Mouse (Mus musculus) MEL (cell line): Measurements from ENCODE around the gene Sfn. TPM values are rescaled to one million over a fixed set of nuclear protein-coding genes. Genes with fewer than 3 reads are reported as not detected.

ENCODE experiments used
- DNase-seq: peaks from one replicate; pipeline ENCODE4 v3.0.0; 2011; ENCODE audit warnings: low read depth, low spot score
- H3K27ac ChIP-seq: 2 replicates; pipeline ENCODE4 v1.5.1; 2012; ENCODE audit warnings: low read depth, mild to moderate bottlenecking, control low read depth, low read length, moderate library complexity; ENCODE audit not compliant: control insufficient read depth
- H3K27me3 ChIP-seq, 2 experiments: fragments of 150-350 bp in 1 of 2; sonication (generic) in 1 of 2; 2 replicates each; pipeline ENCODE4 v1.6.1; 2012; ENCODE audit warnings: low read length in 2 of 2, mild to moderate bottlenecking in 2 of 2, improper control_type of control experiment in 1 of 2, moderate library complexity in 1 of 2; ENCODE audit not compliant: insufficient read depth in 2 of 2, control insufficient read depth in 1 of 2
- H3K36me3 ChIP-seq, 2 experiments: 2 replicates each; pipeline ENCODE4 v1.6.1; 2012 to 2014; ENCODE audit warnings: low read length in 2 of 2, improper control_type of control experiment in 1 of 2, inconsistent platforms in 1 of 2, mild to moderate bottlenecking in 1 of 2; ENCODE audit not compliant: insufficient read depth in 2 of 2, control insufficient read depth in 1 of 2
- H3K4me1 ChIP-seq, 2 experiments: fragments of 150-350 bp in 1 of 2; sonication (generic) in 1 of 2; 2 replicates each; pipeline ENCODE4 v1.6.1; 2012; ENCODE audit warnings: low read length in 2 of 2, improper control_type of control experiment in 1 of 2, mild to moderate bottlenecking in 1 of 2; ENCODE audit not compliant: insufficient read depth in 2 of 2, control insufficient read depth in 1 of 2
- H3K4me3 ChIP-seq, 2 experiments: fragments of 150-350 bp in 1 of 2; sonication (generic) in 1 of 2; 2 replicates each; pipeline ENCODE4 v1.5.1; 2012; ENCODE audit warnings: low read depth in 2 of 2, low read length in 2 of 2, mild to moderate bottlenecking in 2 of 2, moderate library complexity in 2 of 2, control low read depth in 1 of 2, improper control_type of control experiment in 1 of 2; ENCODE audit not compliant: control insufficient read depth in 1 of 2, insufficient read depth in 1 of 2
- H3K79me2 ChIP-seq: 2 replicates; pipeline ENCODE4 v1.6.1; 2012; ENCODE audit warnings: mild to moderate bottlenecking, low read length, moderate library complexity; ENCODE audit not compliant: control insufficient read depth, poor library complexity, insufficient read depth
- H3K9ac ChIP-seq: 2 replicates; pipeline ENCODE4 v1.6.1; 2012; ENCODE audit warnings: low read depth, mild to moderate bottlenecking, control low read depth, low read length, moderate library complexity; ENCODE audit not compliant: control insufficient read depth, poor library complexity, severe bottlenecking
- H3K9me3 ChIP-seq: fragments of 150-350 bp; sonication (generic); replicated peaks from 2 replicates; pipeline ENCODE4 v1.6.1; 2012; ENCODE audit warnings: mild to moderate bottlenecking, low read length, improper control_type of control experiment, moderate library complexity; ENCODE audit not compliant: insufficient read depth
- BHLHE40 ChIP-seq: IDR thresholded peaks from 2 replicates; pipeline ENCODE4 v1.6.1; 2012; ENCODE audit warnings: low read depth, mild to moderate bottlenecking, inconsistent platforms, low read length, improper control_type of control experiment, borderline replicate concordance
- E2F4 ChIP-seq: IDR thresholded peaks from 2 replicates; pipeline ENCODE4 v1.6.1; 2011; ENCODE audit warnings: low read depth, low read length, improper control_type of control experiment, borderline replicate concordance
- ELF1 ChIP-seq: IDR thresholded peaks from 2 replicates; pipeline ENCODE4 v1.6.1; 2014; ENCODE audit warnings: low read depth, mild to moderate bottlenecking, inconsistent platforms, low read length, improper control_type of control experiment, moderate library complexity
- EP300 ChIP-seq, 2 experiments: IDR thresholded peaks; 2 replicates each; pipeline ENCODE4 v1.6.1; 2011; ENCODE audit warnings: improper control_type of control experiment in 2 of 2, low read length in 2 of 2, low read depth in 1 of 2, mild to moderate bottlenecking in 1 of 2
- GABPA ChIP-seq: IDR thresholded peaks from 2 replicates; pipeline ENCODE4 v1.6.1; 2012; ENCODE audit warnings: low read depth, mild to moderate bottlenecking, inconsistent platforms, low read length, improper control_type of control experiment, moderate library complexity
- GATA1 ChIP-seq: IDR thresholded peaks from 2 replicates; pipeline ENCODE4 v1.6.1; 2011; ENCODE audit warnings: low read depth, low read length, improper control_type of control experiment
- HCFC1 ChIP-seq: IDR thresholded peaks from 2 replicates; pipeline ENCODE4 v1.6.1; 2012; ENCODE audit warnings: low read depth, mild to moderate bottlenecking, inconsistent platforms, low read length, improper control_type of control experiment, moderate library complexity
- MAX ChIP-seq: IDR thresholded peaks from 2 replicates; pipeline ENCODE4 v1.6.1; 2011; ENCODE audit warnings: low read length, improper control_type of control experiment
- MAZ ChIP-seq: IDR thresholded peaks from 2 replicates; pipeline ENCODE4 v1.6.1; 2012; ENCODE audit warnings: low read depth, mild to moderate bottlenecking, inconsistent platforms, low read length, improper control_type of control experiment
- MXI1 ChIP-seq: IDR thresholded peaks from 2 replicates; pipeline ENCODE4 v1.6.1; 2011; ENCODE audit warnings: mild to moderate bottlenecking, low read depth, low read length, improper control_type of control experiment
- NELFE ChIP-seq: IDR thresholded peaks from 2 replicates; pipeline ENCODE4 v1.6.1; 2011; ENCODE audit warnings: low read depth, low read length, improper control_type of control experiment
- NRF1 ChIP-seq: IDR thresholded peaks from 2 replicates; pipeline ENCODE4 v1.6.1; 2014; ENCODE audit warnings: low read depth, mild to moderate bottlenecking, inconsistent platforms, low read length, improper control_type of control experiment, moderate library complexity; ENCODE audit not compliant: poor library complexity, insufficient read depth, severe bottlenecking
- POLR2A ChIP-seq, 2 experiments: IDR thresholded peaks; 2 replicates each; pipeline ENCODE4 v1.6.1; 2011 to 2012; ENCODE audit warnings: low read length in 2 of 2, mild to moderate bottlenecking in 2 of 2, control low read depth in 1 of 2, improper control_type of control experiment in 1 of 2, low read depth in 1 of 2, moderate library complexity in 1 of 2; ENCODE audit not compliant: control insufficient read depth in 1 of 2, insufficient read depth in 1 of 2, poor library complexity in 1 of 2
- SMC3 ChIP-seq: IDR thresholded peaks from 2 replicates; pipeline ENCODE4 v1.6.1; 2011; ENCODE audit warnings: low read depth, low read length, improper control_type of control experiment
- TAL1 ChIP-seq: IDR thresholded peaks from 2 replicates; pipeline ENCODE4 v1.6.1; 2012; ENCODE audit warnings: mild to moderate bottlenecking, inconsistent platforms, low read length, moderate library complexity, mixed read lengths
- TBP ChIP-seq: IDR thresholded peaks from 2 replicates; pipeline ENCODE4 v1.8.0; 2011; ENCODE audit warnings: low read depth, low read length, improper control_type of control experiment
- TCF12 ChIP-seq: IDR thresholded peaks from 2 replicates; pipeline ENCODE4 v1.6.1; 2014; ENCODE audit warnings: low read depth, mild to moderate bottlenecking, inconsistent platforms, low read length, improper control_type of control experiment, moderate library complexity
- UBTF ChIP-seq: IDR thresholded peaks from 2 replicates; pipeline ENCODE4 v1.6.1; 2012; ENCODE audit warnings: low read depth, mild to moderate bottlenecking, inconsistent platforms, low read length, improper control_type of control experiment, moderate library complexity, borderline replicate concordance; ENCODE audit not compliant: insufficient read depth
- USF2 ChIP-seq, 2 experiments: IDR thresholded peaks; 2 replicates each; pipeline ENCODE4 v1.6.1; 2011 to 2012; ENCODE audit warnings: improper control_type of control experiment in 2 of 2, low read length in 2 of 2, borderline replicate concordance in 1 of 2, inconsistent platforms in 1 of 2, low read depth in 1 of 2, mild to moderate bottlenecking in 1 of 2; ENCODE audit not compliant: insufficient read depth in 1 of 2
- polyA plus RNA-seq, 2 experiments: library from polyadenylated mRNA; stranded (reverse) in 1 of 2; unstranded in 1 of 2; fragments of >175 nt in 1 of 2; fragments of >200 nt in 1 of 2; gene quantifications; 2 replicates each; pipeline versions ENCODE4 v1.2.1 to v1.2.4; 2012; ENCODE audit warnings: low replicate concordance in 2 of 2, low read depth in 1 of 2; ENCODE audit not compliant: insufficient read length in 2 of 2, insufficient read depth in 1 of 2, missing spikeins in 1 of 2
- total RNA-seq: library from RNA; depleted of rRNA; stranded (reverse); fragments of 300-350 nt; gene quantifications from 2 replicates; pipeline ENCODE4 v1.2.3, GENCODE M21; 2012

Sfn gene
- total and polyA plus RNA-seq, 3 experiments: 0.12 to 0.19 TPM; not detected in 1

DNA sequence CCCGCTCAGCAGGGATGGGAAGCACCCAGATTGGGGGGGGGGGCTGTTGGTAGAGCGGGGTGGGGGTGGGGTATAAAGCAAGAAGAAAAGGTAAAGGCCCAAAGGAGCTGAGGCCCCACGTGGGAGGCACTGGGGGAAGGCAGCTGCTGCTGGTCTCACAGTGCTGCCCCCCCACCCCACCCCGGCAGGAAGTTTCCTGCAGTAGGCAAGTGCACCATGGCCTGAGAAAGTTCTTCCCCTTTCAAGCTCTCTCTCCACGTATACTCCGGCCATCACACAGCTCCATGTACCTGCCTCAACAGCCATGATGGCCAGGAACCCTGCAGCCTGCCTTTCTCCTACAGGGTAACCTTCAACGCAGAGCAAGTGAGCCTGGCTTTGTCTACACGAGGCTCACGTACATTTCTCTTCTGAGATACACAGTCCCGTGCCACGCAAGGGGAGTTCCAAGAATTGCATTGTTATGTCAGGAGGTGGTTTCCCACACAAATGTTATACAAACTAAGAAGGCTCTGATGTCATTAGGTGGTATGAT, 20.3 kb upstream of the Sfn start (continued):
- no peak for TF ChIP-seq EP300 (IDR thresholded peaks at IDR 0.05; ENCODE audit: low read depth in 1 of 2, low read length in 2 of 2)

DNA sequence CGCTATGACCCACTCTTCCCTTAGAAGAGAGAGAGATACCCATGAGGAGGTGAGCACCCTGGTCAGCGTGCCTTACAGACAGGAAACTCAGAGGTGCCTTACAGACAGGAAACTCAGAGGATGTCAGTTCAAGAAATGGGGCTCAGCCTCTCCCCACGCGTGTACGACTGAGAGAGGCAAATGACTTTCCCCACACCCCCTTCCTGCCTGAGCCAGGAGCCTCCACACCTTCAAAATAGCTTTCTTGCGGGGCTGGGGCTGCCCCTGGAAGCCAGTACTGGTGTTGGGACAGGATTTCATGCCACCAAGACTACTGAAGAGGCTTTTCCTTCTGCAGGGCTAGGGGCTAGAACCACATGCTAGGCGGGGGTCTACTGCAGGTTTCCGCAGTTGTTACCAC, 18.7 kb upstream of the Sfn start:
- no peak for TF ChIP-seq TAL1
- no peak for TF ChIP-seq MAX
- no peak for TF ChIP-seq NRF1
- TF ChIP-seq TBP: no peak
- TF ChIP-seq E2F4: no peak
- TF ChIP-seq UBTF: no peak
- no peak for TF ChIP-seq POLR2A (IDR thresholded peaks at IDR 0.05; ENCODE audit: control insufficient read depth in 1 of 2, insufficient read depth in 1 of 2, low read depth in 1 of 2, low read length in 2 of 2, poor library complexity in 1 of 2)
- TF ChIP-seq USF2 (IDR thresholded peaks at IDR 0.05; ENCODE audit: borderline replicate concordance in 1 of 2, insufficient read depth in 1 of 2, low read depth in 1 of 2, low read length in 2 of 2): no peak
- no peak for TF ChIP-seq GABPA
- no peak for TF ChIP-seq BHLHE40
- no peak for TF ChIP-seq HCFC1
- DNase-seq: no peak

DNA sequence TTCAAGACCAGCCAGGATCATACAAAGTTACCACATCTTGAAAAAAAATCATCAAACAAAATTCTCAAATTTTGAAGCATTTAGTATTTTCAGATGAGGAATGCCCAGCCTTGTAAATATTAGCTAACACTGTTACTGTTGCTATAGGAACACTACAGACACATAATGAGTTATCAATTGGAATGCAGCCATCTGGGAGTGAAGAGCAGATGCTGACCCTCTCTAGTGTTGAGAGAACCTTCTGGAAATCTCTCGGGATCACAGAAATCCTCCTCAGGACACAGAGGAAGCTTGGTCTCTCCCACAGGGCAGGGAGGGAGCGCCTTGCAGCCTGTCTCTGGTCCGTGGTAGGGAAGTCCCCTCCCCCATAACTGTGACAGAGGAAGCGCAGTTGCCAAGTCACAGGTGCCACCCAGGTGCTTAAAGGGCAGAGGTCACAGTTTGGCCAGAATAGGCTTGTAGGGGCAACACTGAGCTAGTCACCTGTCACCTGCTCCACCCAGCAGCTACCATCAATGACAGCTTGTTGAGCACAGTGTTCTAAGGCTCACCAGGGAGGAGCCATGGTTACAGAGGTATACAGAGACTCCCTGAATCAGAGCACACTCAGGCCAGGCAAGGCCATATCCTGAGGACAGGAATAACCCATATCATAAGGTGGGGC, 17.6 kb upstream of the Sfn start:
- DNase-seq: no peak
- TF ChIP-seq TCF12 (no peak), SMC3 (no peak), GATA1 (no peak), MAZ (no peak), ELF1 (no peak), MXI1 (no peak), NELFE (no peak), POLR2A (IDR thresholded peaks at IDR 0.05; ENCODE audit: control insufficient read depth in 1 of 2, insufficient read depth in 1 of 2, low read depth in 1 of 2, low read length in 2 of 2, poor library complexity in 1 of 2) (no peak)
- TF ChIP-seq, all 39 proteins: peak for 0
- Histone ChIP-seq H3K9ac (no peak overlapping the region), H3K27me3 (no peaks in the 10 kb centered on the region), H3K9me3 (no peaks in the 10 kb centered on the region), H3K4me3 (no peak overlapping the region), H3K4me1 (no peaks in the 10 kb centered on the region), H3K36me3 (no peaks in the 10 kb centered on the region), H3K79me2 (no peaks in the 10 kb centered on the region), H3K27ac (no peak overlapping the region)

More for the DNA sequence above, 18.7 kb upstream of the Sfn start:
- H3K4me3 ChIP-seq: no peak overlapping the region
- no peaks in the 10 kb centered on the region for H3K4me1 ChIP-seq
- no peaks in the 10 kb centered on the region for H3K79me2 ChIP-seq
- H3K9me3 ChIP-seq: no peaks in the 10 kb centered on the region
- H3K36me3 ChIP-seq: no peaks in the 10 kb centered on the region; a peak in 1 of 4 replicates
- H3K27ac ChIP-seq: no peak overlapping the region
- H3K9ac ChIP-seq: no peak overlapping the region
- no peaks in the 10 kb centered on the region for H3K27me3 ChIP-seq
